Mouse (Mus musculus) E14TG2a.4 (cell line): ENCODE results near the gene Alkbh2.

Experiments
- CTCF ChIP-seq: conservative IDR thresholded peaks from 2 replicates; pipeline ENCODE4 v1.5.1; 2014; ENCODE audit warnings: low read length
- NANOG ChIP-seq: IDR thresholded peaks from 2 replicates; pipeline ENCODE4 v1.6.1; 2014; ENCODE audit warnings: borderline replicate concordance, low read length, mixed read lengths

GRCm38 (mm10) chr5:114130698-114131520, 2.9 kb upstream of the Alkbh2 start:
- TF ChIP-seq CTCF (no peak), NANOG (no peak)
